Mouse (Mus musculus): Measurements from ENCODE around the gene Ddx10.

- TF ChIP-seq CTCF (IDR thresholded peaks at IDR 0.05; ENCODE audit: low read depth, low read length) (no peak), POLR2A (IDR thresholded peaks at IDR 0.05; ENCODE audit: extremely low read depth, insufficient read depth, low read length) (no peak)
Measured at GRCm38 (mm10) chr9:53075931-53076330, 171.9 kb downstream of the Ddx10 start.

Measured in liver, adult 2 months (tissue).